Mouse (Mus musculus) midbrain, embryonic 16.5 days (tissue): ENCODE measurements around the gene Magoh. TPM values are rescaled to one million over a fixed set of nuclear protein-coding genes. Genes with fewer than 3 reads are reported as not detected.

Experiments
- ATAC-seq: fragments of 200-750 bp; cut with Nextera tagmentation; 2 replicates; pipeline ENCODE4 v1.8.0; 2017; ENCODE audit warnings: moderate TSS enrichment
- H3K27ac ChIP-seq: fragments of 300-500 bp; sonication (generic); 2 replicates; pipeline ENCODE4 v1.5.1; 2014; ENCODE audit warnings: mild to moderate bottlenecking, low read length, mixed read lengths
- H3K27me3 ChIP-seq: fragments of 300-500 bp; sonication (generic); 2 replicates; pipeline ENCODE4 v1.6.1; 2014; ENCODE audit warnings: low read depth, low read length, mixed read lengths; ENCODE audit not compliant: control insufficient read depth, insufficient read depth
- H3K36me3 ChIP-seq: fragments of 300-500 bp; sonication (generic); 2 replicates; pipeline ENCODE4 v1.6.1; 2014; ENCODE audit warnings: mild to moderate bottlenecking, low read length, moderate library complexity, mixed read lengths; ENCODE audit not compliant: control insufficient read depth, insufficient read depth
- H3K4me1 ChIP-seq: fragments of 300-500 bp; sonication (generic); 2 replicates; pipeline ENCODE4 v1.6.1; 2014; ENCODE audit warnings: mild to moderate bottlenecking, low read length, mixed read lengths; ENCODE audit not compliant: control insufficient read depth, insufficient read depth
- H3K4me2 ChIP-seq: fragments of 300-500 bp; sonication (generic); 2 replicates; pipeline ENCODE4 v1.6.1; 2014; ENCODE audit warnings: mild to moderate bottlenecking, low read length, mixed read lengths
- H3K4me3 ChIP-seq: fragments of 300-500 bp; sonication (generic); 2 replicates; pipeline ENCODE4 v1.5.1; 2014; ENCODE audit warnings: low read depth, mild to moderate bottlenecking, low read length, moderate library complexity, mixed read lengths
- H3K9ac ChIP-seq: fragments of 300-500 bp; sonication (generic); 2 replicates; pipeline ENCODE4 v1.6.1; 2014; ENCODE audit warnings: low read depth, low read length, mixed read lengths
- H3K9me3 ChIP-seq: fragments of 300-500 bp; sonication (generic); replicated peaks from 2 replicates; pipeline ENCODE4 v1.6.1; 2014; ENCODE audit warnings: mild to moderate bottlenecking, low read length, mixed read lengths; ENCODE audit not compliant: control insufficient read depth, poor library complexity, severe bottlenecking
- whole genome bisulfite sequencing: fragments of 180-500 bp; shearing (Covaris S2); extraction: QIAGEN DNeasy Blood & Tissue Kit; methylation state at CpG from one replicate; pipeline ENCODE4 v1.1.7; 2014; 5-methylcytosine and 5-hydroxymethylcytosine counted together
- polyA plus RNA-seq: library from polyadenylated mRNA; unstranded; fragments of >200 nt; fragmentation: Nextera tagmentation; extraction: Ambion mirVana; gene quantifications from 2 replicates; pipeline ENCODE4 v1.2.1, GENCODE M21; 2015

The Magoh gene
- polyA plus RNA-seq, 1 experiment from 2014 or later: 103 TPM

GRCm38 (mm10) chr4:107928269-107928668 is 48.7 kb downstream of the Magoh start:
- Histone ChIP-seq H3K9ac (no peak overlapping the region), H3K27ac (no peak overlapping the region), H3K4me2 (no peak overlapping the region), H3K27me3 (no peaks in the 10 kb centered on the region), H3K9me3 (no peaks in the 10 kb centered on the region), H3K4me1 (peaks cover 5% of the 10 kb centered on the region; the same call in 1 of the 2 replicates), H3K4me3 (no peak overlapping the region), H3K36me3 (no peaks in the 10 kb centered on the region)
- WGBS: 70% methylated on average over 2 of the region's 2 CpGs
- ATAC-seq: no peak

GRCm38 (mm10) chr4:107928726-107929125 is 49.2 kb downstream of the Magoh start:
- ATAC-seq: no peak
- no peaks in the 10 kb centered on the region for H3K9me3 ChIP-seq
- H3K36me3 ChIP-seq: no peaks in the 10 kb centered on the region
- WGBS: 79% methylated on average over 2 of the region's 2 CpGs
- no peak overlapping the region for H3K27ac ChIP-seq
- H3K4me2 ChIP-seq: no peak overlapping the region
- H3K4me3 ChIP-seq: no peak overlapping the region
- H3K27me3 ChIP-seq: no peaks in the 10 kb centered on the region
- H3K9ac ChIP-seq: no peak overlapping the region
- H3K4me1 ChIP-seq: peaks cover 2% of the 10 kb centered on the region; the same call in 1 of the 2 replicates

GRCm38 (mm10) chr4:107931453-107931852 is 51.9 kb downstream of the Magoh start:
- Histone ChIP-seq H3K4me2 (no peak overlapping the region), H3K36me3 (no peaks in the 10 kb centered on the region), H3K4me1 (no peaks in the 10 kb centered on the region), H3K9me3 (no peaks in the 10 kb centered on the region), H3K27me3 (no peaks in the 10 kb centered on the region), H3K4me3 (no peak overlapping the region), H3K9ac (no peak overlapping the region), H3K27ac (no peak overlapping the region)
- WGBS: 92% methylated on average over 3 of the region's 3 CpGs
- ATAC-seq: no peak

GRCm38 (mm10) chr4:107933239-107933638 is 53.7 kb downstream of the Magoh start:
- no peak for ATAC-seq

GRCm38 (mm10) chr4:107935254-107935653 is 55.7 kb downstream of the Magoh start:
- 70% methylated on average over 3 of the region's 3 CpGs for WGBS
- Histone ChIP-seq H3K36me3 (no peaks in the 10 kb centered on the region), H3K27ac (no peak overlapping the region), H3K27me3 (no peaks in the 10 kb centered on the region), H3K9me3 (no peaks in the 10 kb centered on the region), H3K9ac (no peak overlapping the region), H3K4me2 (no peak overlapping the region), H3K4me1 (no peaks in the 10 kb centered on the region), H3K4me3 (no peak overlapping the region)
- ATAC-seq: no peak

More at GRCm38 (mm10) chr4:107933239-107933638, 53.7 kb downstream of the Magoh start:
- Histone ChIP-seq H3K4me3 (no peak overlapping the region), H3K9me3 (no peaks in the 10 kb centered on the region), H3K27me3 (no peaks in the 10 kb centered on the region), H3K4me1 (no peaks in the 10 kb centered on the region), H3K4me2 (no peak overlapping the region), H3K27ac (no peak overlapping the region), H3K36me3 (no peaks in the 10 kb centered on the region), H3K9ac (no peak overlapping the region)
- WGBS: 86% methylated on average over 8 of the region's 8 CpGs

Other genes with a start within 250 kb of the Magoh start
- gene Dmrtb1, start 195.5 kb upstream of the Magoh start, polyA plus RNA-seq: 45.9 and 68.2 TPM in 2 replicates
- gene Lrp8, start 77.5 kb upstream of the Magoh start, polyA plus RNA-seq: 44.4 and 56.0 TPM in 2 replicates
- gene 0610037L13Rik, start 10.1 kb downstream of the Magoh start, polyA plus RNA-seq: 86.7 and 88.1 TPM in 2 replicates
- 11.6 and 14.3 TPM in 2 replicates for gene Cpt2, start 43.9 kb downstream of the Magoh start, polyA plus RNA-seq
- gene Slc1a7, start 88.6 kb downstream of the Magoh start, polyA plus RNA-seq: 0.15 TPM in 1 of 2 replicates, not detected in the other
- 0.22 and 0.51 TPM in 2 replicates for gene Podn, start 216.7 kb downstream of the Magoh start, polyA plus RNA-seq